8 mouse cellular contexts compared by ENCODE assay signal in the genomic region with DNA sequence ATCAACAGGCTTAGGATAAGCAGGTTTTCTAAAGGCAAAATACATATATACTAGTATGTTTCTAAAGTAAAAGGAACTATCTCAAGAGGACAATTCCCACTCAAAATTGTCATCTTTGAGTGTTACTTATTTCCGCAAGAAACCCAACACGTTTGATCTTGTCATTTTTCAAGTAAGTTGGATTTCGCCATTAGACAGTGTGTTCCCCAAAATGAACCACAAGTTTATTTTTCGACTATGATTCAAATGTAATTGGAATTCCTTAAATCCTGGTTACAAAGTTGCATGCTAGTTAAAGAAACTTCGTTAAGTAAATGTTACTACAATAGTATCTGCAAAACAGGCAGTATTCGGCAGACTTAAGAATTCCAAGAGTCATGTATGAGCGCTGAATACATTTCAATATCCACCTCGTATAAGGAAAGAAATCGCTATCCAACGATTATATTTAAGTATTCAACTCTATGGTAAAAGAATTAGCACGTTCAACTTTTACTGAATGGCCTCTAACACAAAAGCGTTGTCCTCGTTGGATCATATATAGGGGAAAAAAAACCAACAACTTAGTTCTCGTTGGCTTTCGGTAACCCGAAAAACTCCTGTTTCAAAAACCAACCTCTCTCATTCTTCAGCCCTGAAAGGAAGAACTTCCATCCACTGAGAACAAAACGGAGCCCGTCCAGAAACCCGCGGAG.
DNase-seq lines count a peak whose midpoint lies in the region; ATAC-seq and TF ChIP-seq lines count a peak whose summit lies in the region.

No protein-coding gene starts in this region.

- peak overlapping the region; percentile 70 for H3K4me2 ChIP-seq in lung, embryonic 14.5 days
- peak overlapping the region; percentile 65 for H3K4me2 ChIP-seq in embryonic facial prominence, embryonic 13.5 days
- peak overlapping the region; percentile 70 for H3K4me2 ChIP-seq in intestine, postnatal 0 days (replicated peaks; ENCODE audit: low read depth)
- H3K4me2 ChIP-seq in neural tube, embryonic 15.5 days: peak overlapping the region; percentile 61

- H3K9ac ChIP-seq in lung, embryonic 14.5 days: peak overlapping the region; percentile 93
- peak overlapping the region; percentile 90 for H3K9ac ChIP-seq in embryonic facial prominence, embryonic 13.5 days
- H3K9ac ChIP-seq in intestine, postnatal 0 days (ENCODE audit: low read depth, low read length): peak overlapping the region; percentile 84
- peak overlapping the region; percentile 91 for H3K9ac ChIP-seq in neural tube, embryonic 15.5 days (replicated peaks)

- no peak for DNase-seq in lung, embryonic 14.5 days
- DNase-seq in lung, postnatal 4 days: no peak
- DNase-seq in right cerebral cortex, postnatal 36 days (ENCODE audit: low spot score in 2 of 2): no peak
- no peak for DNase-seq in urinary bladder, adult 18-20 months (ENCODE audit: low spot score in 2 of 2)
- no peak for DNase-seq in cerebellum, adult 18-20 months

- peak overlapping the region; percentile 85 for H3K4me3 ChIP-seq in lung, embryonic 14.5 days (ENCODE audit: low read depth, low read length)
- H3K4me3 ChIP-seq in embryonic facial prominence, embryonic 13.5 days: peak overlapping the region; percentile 78
- peak overlapping the region; percentile 80 for H3K4me3 ChIP-seq in intestine, postnatal 0 days (ENCODE audit: low read depth, low read length)
- peak overlapping the region; percentile 93 for H3K4me3 ChIP-seq in neural tube, embryonic 15.5 days (replicated peaks)

- ATAC-seq in lung, embryonic 14.5 days (ENCODE audit: insufficient read depth): no peak
- no peak for ATAC-seq in embryonic facial prominence, embryonic 13.5 days (ENCODE audit: insufficient number of reproducible peaks, insufficient read depth, low FRiP score, low TSS enrichment, low read depth)
- no peak for ATAC-seq in intestine, postnatal 0 days
- ATAC-seq in neural tube, embryonic 15.5 days (ENCODE audit: low FRiP score): no peak

- 1% methylated on average over 20 of the region's 20 CpGs for WGBS in lung, embryonic 14.5 days
- WGBS in embryonic facial prominence, embryonic 13.5 days: 2% methylated on average over 20 of the region's 20 CpGs
- WGBS in intestine, postnatal 0 days: 2% methylated on average over 20 of the region's 20 CpGs
- 4% methylated on average over 20 of the region's 20 CpGs for WGBS in neural tube, embryonic 15.5 days

- no peaks in the 10 kb centered on the region for H3K27me3 ChIP-seq in lung, embryonic 14.5 days (ENCODE audit: insufficient read depth, low read length)
- H3K27me3 ChIP-seq in embryonic facial prominence, embryonic 13.5 days: no peaks in the 10 kb centered on the region
- no peaks in the 10 kb centered on the region for H3K27me3 ChIP-seq in intestine, postnatal 0 days (replicated peaks; ENCODE audit: control insufficient read depth, insufficient read depth, low read length)
- H3K27me3 ChIP-seq in neural tube, embryonic 15.5 days (replicated peaks): no peaks in the 10 kb centered on the region

- H3K4me1 ChIP-seq in lung, embryonic 14.5 days (ENCODE audit: insufficient read depth): peaks cover 10% of the 10 kb centered on the region; the same call in 1 of the 2 replicates
- peaks cover 47% of the 10 kb centered on the region for H3K4me1 ChIP-seq in embryonic facial prominence, embryonic 13.5 days
- no peaks in the 10 kb centered on the region; the same call in 1 of the 2 replicates for H3K4me1 ChIP-seq in intestine, postnatal 0 days (replicated peaks; ENCODE audit: control insufficient read depth, insufficient read depth, low read length)
- H3K4me1 ChIP-seq in neural tube, embryonic 15.5 days: peaks cover 38% of the 10 kb centered on the region

- H3K27ac ChIP-seq in lung, embryonic 14.5 days (ENCODE audit: low read depth): peak overlapping the region; percentile 99
- H3K27ac ChIP-seq in embryonic facial prominence, embryonic 13.5 days: peak overlapping the region; percentile 99
- H3K27ac ChIP-seq in intestine, postnatal 0 days (ENCODE audit: low read depth, low read length): peak overlapping the region; percentile 98
- peak overlapping the region; percentile 97 for H3K27ac ChIP-seq in neural tube, embryonic 15.5 days (replicated peaks)

- H3K36me3 ChIP-seq in lung, embryonic 14.5 days (ENCODE audit: insufficient read depth): no peaks in the 10 kb centered on the region
- H3K36me3 ChIP-seq in embryonic facial prominence, embryonic 13.5 days: no peaks in the 10 kb centered on the region
- no peaks in the 10 kb centered on the region for H3K36me3 ChIP-seq in intestine, postnatal 0 days (ENCODE audit: control insufficient read depth, insufficient read depth)
- no peaks in the 10 kb centered on the region for H3K36me3 ChIP-seq in neural tube, embryonic 15.5 days

- no peaks in the 10 kb centered on the region for H3K9me3 ChIP-seq in lung, embryonic 14.5 days (ENCODE audit: low read depth, low read length)
- no peaks in the 10 kb centered on the region for H3K9me3 ChIP-seq in embryonic facial prominence, embryonic 13.5 days
- no peaks in the 10 kb centered on the region for H3K9me3 ChIP-seq in intestine, postnatal 0 days (ENCODE audit: control insufficient read depth)
- no peaks in the 10 kb centered on the region for H3K9me3 ChIP-seq in neural tube, embryonic 15.5 days (replicated peaks)

- no peak for TF ChIP-seq CTCF in lung, embryonic 14.5 days (IDR thresholded peaks at IDR 0.05; ENCODE audit: low read depth)
- TF ChIP-seq CTCF in intestine, postnatal 0 days (IDR thresholded peaks at IDR 0.05; ENCODE audit: low read depth): no peak
